Mouse (Mus musculus) megakaryocyte, embryonic 14.5 days (primary cell): ENCODE measurements around the gene Ctdspl.

Experiments
- FLI1 ChIP-seq: IDR thresholded peaks from 2 replicates; pipeline ENCODE4 v1.6.1; 2012; ENCODE audit warnings: low read length, inconsistent platforms, mixed read lengths
- GATA1 ChIP-seq: IDR thresholded peaks from 3 replicates; pipeline ENCODE4 v1.6.1; 2012; ENCODE audit warnings: mixed read lengths, low read length, inconsistent platforms, borderline replicate concordance

- TF ChIP-seq GATA1 (no peak), FLI1 (no peak)
These were observed 71.0 kb downstream of the Ctdspl start for GRCm38 (mm10) chr9:118997241-118997640.
